17 mouse cellular contexts compared by ENCODE assay signal in the genomic region with DNA sequence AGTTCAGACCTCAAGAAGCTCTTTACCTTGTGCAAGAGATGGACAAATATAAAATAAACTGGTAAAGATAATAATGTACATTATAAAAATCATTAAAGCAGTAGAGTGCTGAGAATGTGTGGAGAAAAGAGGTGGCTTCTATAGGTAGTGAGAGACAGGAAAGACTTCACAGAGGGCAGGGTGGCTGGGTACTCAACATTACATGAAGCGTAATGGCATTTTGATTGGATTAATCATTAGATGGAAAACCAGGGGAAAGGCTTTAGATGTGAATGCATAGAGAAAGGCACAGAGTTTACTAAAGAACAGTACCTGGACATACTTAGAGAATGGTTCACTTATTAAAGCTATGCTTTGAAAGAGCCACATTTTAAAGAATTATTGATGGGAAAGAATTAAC. TPM values are rescaled to one million over a fixed set of nuclear protein-coding genes. Genes with fewer than 3 reads are reported as not detected.
"Had no signal": no experiment of that assay in that cellular context is flagged by ENCODE, and none has a peak within 500 bp of the region (broad histone marks: within the 10 kb centered on the region; RNA-seq: fewer than 3 reads in every experiment).

No protein-coding gene starts in this region.

- H3K36me3 ChIP-seq: midbrain, embryonic 13.5 days; midbrain, embryonic 15.5 days; neural tube, embryonic 12.5 days; stomach, embryonic 15.5 days had no signal

- H3K4me1 ChIP-seq: lung, embryonic 15.5 days; megakaryocyte, embryonic 14.5 days; midbrain, embryonic 13.5 days; midbrain, embryonic 15.5 days; neural tube, embryonic 12.5 days; stomach, embryonic 15.5 days had no signal

- H3K4me3 ChIP-seq: lung, embryonic 15.5 days; megakaryocyte, embryonic 14.5 days; midbrain, embryonic 13.5 days; midbrain, embryonic 15.5 days; neural tube, embryonic 12.5 days; stomach, embryonic 15.5 days had no signal

- H3K27me3 ChIP-seq: lung, embryonic 15.5 days; megakaryocyte, embryonic 14.5 days; midbrain, embryonic 13.5 days; midbrain, embryonic 15.5 days; neural tube, embryonic 12.5 days; stomach, embryonic 15.5 days had no signal

- H3K9ac ChIP-seq: lung, embryonic 15.5 days; midbrain, embryonic 13.5 days; midbrain, embryonic 15.5 days; neural tube, embryonic 12.5 days; stomach, embryonic 15.5 days had no signal

- ATAC-seq: lung, postnatal 0 days; midbrain, embryonic 13.5 days; midbrain, embryonic 15.5 days had no signal

- DNase-seq: lung, adult 2 months; lung, postnatal 14 days; lung, postnatal 36 days; right cerebral cortex, postnatal 14 days; thymus, adult 2 months; thymus, postnatal 25 days; thymus, postnatal 4 days had no signal

- H3K4me2 ChIP-seq: lung, embryonic 15.5 days; midbrain, embryonic 11.5 days; midbrain, embryonic 13.5 days; midbrain, embryonic 15.5 days; neural tube, embryonic 12.5 days; stomach, embryonic 15.5 days had no signal

- H3K27ac ChIP-seq: lung, embryonic 15.5 days; macrophage; midbrain, embryonic 13.5 days; midbrain, embryonic 15.5 days; neural tube, embryonic 12.5 days; stomach, embryonic 15.5 days; stomach, postnatal 0 days had no signal

- H3K9me3 ChIP-seq: lung, embryonic 15.5 days; megakaryocyte, embryonic 14.5 days; midbrain, embryonic 13.5 days; midbrain, embryonic 15.5 days; neural tube, embryonic 12.5 days; stomach, embryonic 15.5 days had no signal

RNA-seq across cellular contexts. Expression of a gene that starts 48.8 kb away (rescaled TPM):
- polyA plus RNA-seq: lung, postnatal 0 days; stomach, postnatal 0 days had no signal
